Mouse (Mus musculus): ENCODE data around the gene Foxp4. TPM values are rescaled to one million over a fixed set of nuclear protein-coding genes. Genes with fewer than 3 reads are reported as not detected.

The Foxp4 gene
- polyA plus RNA-seq (2015; fragmentation: Nextera tagmentation; extraction: Ambion mirVana): 6.5 and 6.6 TPM in 2 replicates

GRCm38 (mm10) chr17:47924383-47925339 is at the start of gene Foxp4:
Gene Foxp4, minus strand, starts transcription at chr17:47924645.
- Histone ChIP-seq H3K4me2 (ENCODE audit: low read depth, low read length) (peak within 1 kb of the TSS; percentile 98), H3K9me3 (replicated peaks; ENCODE audit: control insufficient read depth, low read length) (peaks cover 5% of the 10 kb centered on the region; the same call in 1 of the 2 replicates), H3K36me3 (ENCODE audit: control insufficient read depth, insufficient read depth) (no peaks in the 10 kb centered on the region), H3K4me3 (ENCODE audit: low read length) (peak within 1 kb of the TSS; percentile 97), H3K4me1 (ENCODE audit: control insufficient read depth, insufficient read depth, low read length) (peaks cover 19% of the 10 kb centered on the region), H3K27ac (ENCODE audit: low read length) (peak within 1 kb of the TSS; percentile 95), H3K27me3 (ENCODE audit: control insufficient read depth, insufficient read depth, low read length) (0 out of 2 replicates have a peak, but pooled peaks cover 4% of the 10 kb centered on the region), H3K9ac (ENCODE audit: low read length) (peak within 1 kb of the TSS; percentile 96)
- peak; percentile 87 for ATAC-seq (replicated peaks; ENCODE audit: extremely low read depth, insufficient read depth, low FRiP score)
- under 1% methylated on average over 80 of the region's 91 CpGs for WGBS

GRCm38 (mm10) chr17:47973563-47974472 is 49.4 kb upstream of the Foxp4 start:
- Histone ChIP-seq H3K4me2 (ENCODE audit: low read depth, low read length) (peak overlapping the region; percentile 86), H3K27me3 (ENCODE audit: control insufficient read depth, insufficient read depth, low read length) (no peaks in the 10 kb centered on the region), H3K9ac (ENCODE audit: low read length) (peak overlapping the region; percentile 72), H3K4me1 (ENCODE audit: control insufficient read depth, insufficient read depth, low read length) (peaks cover 27% of the 10 kb centered on the region), H3K4me3 (ENCODE audit: low read length) (peak overlapping the region; percentile 54), H3K36me3 (ENCODE audit: control insufficient read depth, insufficient read depth) (no peaks in the 10 kb centered on the region), H3K27ac (ENCODE audit: low read length) (peak overlapping the region; percentile 78), H3K9me3 (replicated peaks; ENCODE audit: control insufficient read depth, low read length) (no peaks in the 10 kb centered on the region)
- ATAC-seq (replicated peaks; ENCODE audit: extremely low read depth, insufficient read depth, low FRiP score): peak; percentile 69
- WGBS: 3% methylated on average over 61 of the region's 61 CpGs

- H3K27me3 ChIP-seq (ENCODE audit: control insufficient read depth, insufficient read depth, low read length): no peaks in the 10 kb centered on the region
- 50% methylated on average over 9 of the region's 12 CpGs for WGBS
- H3K36me3 ChIP-seq (ENCODE audit: control insufficient read depth, insufficient read depth): no peaks in the 10 kb centered on the region
- no peak overlapping the region for H3K4me3 ChIP-seq (ENCODE audit: low read length)
- H3K4me1 ChIP-seq (ENCODE audit: control insufficient read depth, insufficient read depth, low read length): no peaks in the 10 kb centered on the region
- H3K27ac ChIP-seq (ENCODE audit: low read length): no peak overlapping the region
- no peak overlapping the region for H3K9ac ChIP-seq (ENCODE audit: low read length)
- no peaks in the 10 kb centered on the region; the same call in 1 of the 2 replicates for H3K9me3 ChIP-seq (replicated peaks; ENCODE audit: control insufficient read depth, low read length)
- H3K4me2 ChIP-seq (ENCODE audit: low read depth, low read length): no peak overlapping the region
- ATAC-seq (replicated peaks; ENCODE audit: extremely low read depth, insufficient read depth, low FRiP score): no peak
Measured at GRCm38 (mm10) chr17:47965885-47966505, 41.5 kb upstream of the Foxp4 start.

GRCm38 (mm10) chr17:47958046-47958790 is 33.8 kb upstream of the Foxp4 start:
- no peak overlapping the region for H3K4me2 ChIP-seq (ENCODE audit: low read depth, low read length)
- H3K9ac ChIP-seq (ENCODE audit: low read length): no peak overlapping the region

GRCm38 (mm10) chr17:47956486-47956885 is 32.0 kb upstream of the Foxp4 start:
- Histone ChIP-seq H3K4me1 (ENCODE audit: control insufficient read depth, insufficient read depth, low read length) (peaks cover 11% of the 10 kb centered on the region; the same call in 1 of the 2 replicates), H3K27me3 (ENCODE audit: control insufficient read depth, insufficient read depth, low read length) (peaks cover 10% of the 10 kb centered on the region), H3K27ac (ENCODE audit: low read length) (no peak overlapping the region), H3K36me3 (ENCODE audit: control insufficient read depth, insufficient read depth) (no peaks in the 10 kb centered on the region), H3K9me3 (replicated peaks; ENCODE audit: control insufficient read depth, low read length) (no peaks in the 10 kb centered on the region), H3K9ac (ENCODE audit: low read length) (no peak overlapping the region), H3K4me3 (ENCODE audit: low read length) (no peak overlapping the region), H3K4me2 (ENCODE audit: low read depth, low read length) (no peak overlapping the region)
- no peak for ATAC-seq (replicated peaks; ENCODE audit: extremely low read depth, insufficient read depth, low FRiP score)
- 93% methylated on average over 8 of the region's 8 CpGs for WGBS

More at GRCm38 (mm10) chr17:47958046-47958790, 33.8 kb upstream of the Foxp4 start:
- Histone ChIP-seq H3K9me3 (replicated peaks; ENCODE audit: control insufficient read depth, low read length) (no peaks in the 10 kb centered on the region), H3K36me3 (ENCODE audit: control insufficient read depth, insufficient read depth) (no peaks in the 10 kb centered on the region), H3K4me3 (ENCODE audit: low read length) (no peak overlapping the region), H3K4me1 (ENCODE audit: control insufficient read depth, insufficient read depth, low read length) (0 out of 2 replicates have a peak, but pooled peaks cover 6% of the 10 kb centered on the region), H3K27ac (ENCODE audit: low read length) (peak overlapping the region; percentile 15; the same call in 1 of the 2 replicates), H3K27me3 (ENCODE audit: control insufficient read depth, insufficient read depth, low read length) (peaks cover 8% of the 10 kb centered on the region)
- whole genome bisulfite sequencing: 34% methylated on average over 10 of the region's 10 CpGs
- peak; percentile 19; the same call in 1 of the 2 replicates for ATAC-seq (replicated peaks; ENCODE audit: extremely low read depth, insufficient read depth, low FRiP score)

GRCm38 (mm10) chr17:47955054-47955741 is 30.8 kb upstream of the Foxp4 start:
- Histone ChIP-seq H3K9ac (ENCODE audit: low read length) (no peak overlapping the region), H3K4me3 (ENCODE audit: low read length) (no peak overlapping the region), H3K27ac (ENCODE audit: low read length) (0 out of 2 replicates have a peak overlapping the region, but pooled peaks have one; percentile 3), H3K36me3 (ENCODE audit: control insufficient read depth, insufficient read depth) (no peaks in the 10 kb centered on the region), H3K27me3 (ENCODE audit: control insufficient read depth, insufficient read depth, low read length) (peaks cover 10% of the 10 kb centered on the region), H3K4me2 (ENCODE audit: low read depth, low read length) (no peak overlapping the region), H3K4me1 (ENCODE audit: control insufficient read depth, insufficient read depth, low read length) (peaks cover 11% of the 10 kb centered on the region; the same call in 1 of the 2 replicates), H3K9me3 (replicated peaks; ENCODE audit: control insufficient read depth, low read length) (no peaks in the 10 kb centered on the region)
- WGBS: 34% methylated on average over 12 of the region's 12 CpGs
- ATAC-seq (replicated peaks; ENCODE audit: extremely low read depth, insufficient read depth, low FRiP score): peak; percentile 34

- Histone ChIP-seq H3K4me3 (ENCODE audit: low read length) (no peak overlapping the region), H3K27me3 (ENCODE audit: control insufficient read depth, insufficient read depth, low read length) (peaks cover 10% of the 10 kb centered on the region), H3K27ac (ENCODE audit: low read length) (no peak overlapping the region), H3K36me3 (ENCODE audit: control insufficient read depth, insufficient read depth) (no peaks in the 10 kb centered on the region), H3K4me2 (ENCODE audit: low read depth, low read length) (no peak overlapping the region), H3K4me1 (ENCODE audit: control insufficient read depth, insufficient read depth, low read length) (peaks cover 11% of the 10 kb centered on the region; the same call in 1 of the 2 replicates), H3K9me3 (replicated peaks; ENCODE audit: control insufficient read depth, low read length) (no peaks in the 10 kb centered on the region), H3K9ac (ENCODE audit: low read length) (no peak overlapping the region)
- ATAC-seq (replicated peaks; ENCODE audit: extremely low read depth, insufficient read depth, low FRiP score): no peak
- WGBS: 60% methylated on average over 5 of the region's 5 CpGs
Measured at GRCm38 (mm10) chr17:47953231-47953630, 28.8 kb upstream of the Foxp4 start.
